31 mouse cellular contexts compared by ENCODE assay signal in genomic region chr1:84945950-84946349, GRCm38 (mm10). TPM values are rescaled to one million over a fixed set of nuclear protein-coding genes. Genes with fewer than 3 reads are reported as not detected.
DNase-seq lines count a peak whose midpoint lies in the region; ATAC-seq and TF ChIP-seq lines count a peak whose summit lies in the region.
"Had no signal": no experiment of that assay in that cellular context is flagged by ENCODE, and none has a peak within 500 bp of the region (broad histone marks: within the 10 kb centered on the region; RNA-seq: fewer than 3 reads in every experiment).

No protein-coding gene starts in this region.

- no peak for TF ChIP-seq CTCF in gastrocnemius, adult 2 months (IDR thresholded peaks at IDR 0.05)

- WGBS in heart, embryonic 10.5 days, result 89% methylated on average over 3 of the region's 3 CpGs
- 81% methylated on average over 3 of the region's 3 CpGs for WGBS in heart, embryonic 12.5 days
- 71% methylated on average over 3 of the region's 3 CpGs for WGBS in kidney, embryonic 15.5 days

- no peak overlapping the region for H3K4me2 ChIP-seq in heart, embryonic 12.5 days
- no peak overlapping the region for H3K4me2 ChIP-seq in kidney, embryonic 15.5 days
- H3K4me2 ChIP-seq: embryonic facial prominence, embryonic 15.5 days; forebrain, embryonic 12.5 days; hindbrain, embryonic 12.5 days; intestine, embryonic 15.5 days; limb, embryonic 15.5 days; lung, embryonic 14.5 days; midbrain, embryonic 15.5 days had no signal

- H3K9ac ChIP-seq in heart, embryonic 12.5 days, result no peak overlapping the region
- no peak overlapping the region for H3K9ac ChIP-seq in kidney, embryonic 15.5 days
- H3K9ac ChIP-seq: embryonic facial prominence, embryonic 15.5 days; forebrain, embryonic 12.5 days; hindbrain, embryonic 12.5 days; intestine, embryonic 15.5 days; limb, embryonic 15.5 days; liver, embryonic 14.5 days; lung, embryonic 14.5 days; midbrain, embryonic 15.5 days had no signal

- intact Hi-C loops in gastrocnemius, adult 2 months (cut with DNase I), result no loop called here

- no peaks in the 10 kb centered on the region for H3K9me3 ChIP-seq in heart, embryonic 10.5 days
- H3K9me3 ChIP-seq in heart, embryonic 12.5 days (replicated peaks), result no peaks in the 10 kb centered on the region; the same call in 1 of the 2 replicates
- H3K9me3 ChIP-seq in kidney, embryonic 15.5 days (replicated peaks), result no peaks in the 10 kb centered on the region
- H3K9me3 ChIP-seq: embryonic facial prominence, embryonic 10.5 days; embryonic facial prominence, embryonic 15.5 days; forebrain, embryonic 12.5 days; hindbrain, embryonic 12.5 days; intestine, embryonic 15.5 days; limb, embryonic 10.5 days; limb, embryonic 15.5 days; midbrain, embryonic 15.5 days had no signal

- H3K36me3 ChIP-seq in heart, embryonic 10.5 days, result no peaks in the 10 kb centered on the region
- H3K36me3 ChIP-seq in heart, embryonic 12.5 days, result no peaks in the 10 kb centered on the region
- H3K36me3 ChIP-seq in kidney, embryonic 15.5 days, result no peaks in the 10 kb centered on the region
- H3K36me3 ChIP-seq: embryonic facial prominence, embryonic 10.5 days; embryonic facial prominence, embryonic 15.5 days; forebrain, embryonic 12.5 days; hindbrain, embryonic 12.5 days; intestine, embryonic 15.5 days; limb, embryonic 10.5 days; limb, embryonic 15.5 days; midbrain, embryonic 15.5 days had no signal

- ATAC-seq in heart, embryonic 12.5 days (ENCODE audit: insufficient number of reproducible peaks, low FRiP score), result no peak
- ATAC-seq in kidney, embryonic 15.5 days (replicated peaks; ENCODE audit: low FRiP score), result no peak
- ATAC-seq: activated CD4-positive, CD25-positive, alpha-beta regulatory T cell, adult 4 months; hindbrain, postnatal 0 days; intestine, embryonic 15.5 days; midbrain, embryonic 15.5 days had no signal

- H3K27me3 ChIP-seq in heart, embryonic 10.5 days (ENCODE audit: insufficient read depth, poor library complexity, severe bottlenecking), result no peaks in the 10 kb centered on the region
- H3K27me3 ChIP-seq in heart, embryonic 12.5 days (replicated peaks), result no peaks in the 10 kb centered on the region
- no peaks in the 10 kb centered on the region for H3K27me3 ChIP-seq in kidney, embryonic 15.5 days
- H3K27me3 ChIP-seq: CH12.LX; embryonic facial prominence, embryonic 15.5 days; forebrain, embryonic 12.5 days; hindbrain, embryonic 12.5 days; intestine, embryonic 15.5 days; limb, embryonic 15.5 days; midbrain, embryonic 15.5 days had no signal

- H3K4me1 ChIP-seq in heart, embryonic 10.5 days, result no peaks in the 10 kb centered on the region
- H3K4me1 ChIP-seq in heart, embryonic 12.5 days (replicated peaks), result no peaks in the 10 kb centered on the region
- H3K4me1 ChIP-seq in kidney, embryonic 15.5 days, result no peaks in the 10 kb centered on the region
- H3K4me1 ChIP-seq: embryonic facial prominence, embryonic 10.5 days; embryonic facial prominence, embryonic 15.5 days; forebrain, embryonic 12.5 days; hindbrain, embryonic 12.5 days; intestine, embryonic 15.5 days; limb, embryonic 10.5 days; limb, embryonic 15.5 days; midbrain, embryonic 15.5 days had no signal

- H3K4me3 ChIP-seq in gastrocnemius, adult 2 months, result no peak overlapping the region
- H3K4me3 ChIP-seq in heart, embryonic 10.5 days, result no peak overlapping the region
- no peak overlapping the region for H3K4me3 ChIP-seq in heart, embryonic 12.5 days
- no peak overlapping the region for H3K4me3 ChIP-seq in kidney, embryonic 15.5 days (replicated peaks)
- H3K4me3 ChIP-seq: embryonic facial prominence, embryonic 10.5 days; embryonic facial prominence, embryonic 15.5 days; forebrain, embryonic 12.5 days; hindbrain, embryonic 12.5 days; intestine, embryonic 15.5 days; limb, embryonic 10.5 days; limb, embryonic 15.5 days; midbrain, embryonic 15.5 days had no signal

- peak; percentile 16 for DNase-seq in gastrocnemius, adult 2 months
- DNase-seq in gastrocnemius, adult 8-10 months (ENCODE audit: low spot score in 2 of 2), result no peak
- DNase-seq in heart, embryonic 10.5 days (ENCODE audit: low spot score), result peak; percentile 47
- DNase-seq in kidney, adult 9 months, result peak; percentile 82
- DNase-seq in kidney, postnatal 25 days, result peak; percentile 27 to 75
- DNase-seq in testis, postnatal 14 days (ENCODE audit: low spot score), result no peak
- DNase-seq: adrenal gland, adult 8-10 months; cerebellum, adult 8-10 months; cerebellum, postnatal 25 days; gastrocnemius, postnatal 25 days; layer of hippocampus, adult 9-11 months; lung, embryonic 14.5 days; lung, postnatal 14 days; right cerebral cortex, postnatal 4 days; thymus, postnatal 4 days had no signal

- H3K27ac ChIP-seq in gastrocnemius, adult 2 months, result no peak overlapping the region
- no peak overlapping the region for H3K27ac ChIP-seq in heart, embryonic 10.5 days
- H3K27ac ChIP-seq in heart, embryonic 12.5 days (ENCODE audit: poor library complexity, severe bottlenecking), result no peak overlapping the region
- H3K27ac ChIP-seq in kidney, embryonic 15.5 days, result no peak overlapping the region
- H3K27ac ChIP-seq: embryonic facial prominence, embryonic 10.5 days; embryonic facial prominence, embryonic 15.5 days; forebrain, embryonic 12.5 days; hindbrain, embryonic 12.5 days; hindbrain, postnatal 0 days; intestine, embryonic 15.5 days; limb, embryonic 10.5 days; limb, embryonic 15.5 days; liver, embryonic 14.5 days; midbrain, embryonic 15.5 days; stomach, postnatal 0 days had no signal

RNA-seq across cellular contexts. Expression of gene Slc16a14, which starts 11.0 kb away (rescaled TPM):
- total RNA-seq in gastrocnemius, adult 2 months (2021), result under 1 TPM in 1 of 2 experiments, not detected in 1; 0.20 TPM
- total RNA-seq in gastrocnemius, adult 8-10 months (2022), result under 1 TPM in 2 of 4 experiments, not detected in 2; 0.07 to 0.15 TPM
- polyA plus RNA-seq in heart, embryonic 10.5 days (2016; fragmentation: Nextera tagmentation; extraction: Ambion mirVana), result 0.09 and 0.18 TPM in 2 replicates
- 0.17 and 0.26 TPM in 2 replicates for polyA plus RNA-seq in heart, embryonic 12.5 days (2016; fragmentation: Nextera tagmentation; extraction: Ambion mirVana)
- 0.37 and 0.47 TPM in 2 replicates for polyA plus RNA-seq in kidney, embryonic 15.5 days (2015; fragmentation: Nextera tagmentation; extraction: Ambion mirVana)
- polyA plus RNA-seq: activated CD4-positive, CD25-positive, alpha-beta regulatory T cell, adult 4 months; heart, embryonic 16.5 days; liver, embryonic 14.5 days; lung, embryonic 14.5 days had no signal

Comparison
In these comparisons a context has a peak if more than half of its experiments do, and no peak if none do; other contexts are left out.
1. DNase-seq: peak in gastrocnemius, adult 2 months (single experiment), heart, embryonic 10.5 days (single experiment), kidney, adult 9 months (single experiment) and kidney, postnatal 25 days (2 of 2); none in gastrocnemius, adult 8-10 months (0 of 2) and testis, postnatal 14 days (single experiment).